Mouse (Mus musculus): Measurements from ENCODE around the gene Defb5. TPM values are rescaled to one million over a fixed set of nuclear protein-coding genes. Genes with fewer than 3 reads are reported as not detected.
"Not testable (repeated sequence)": the region's sequence is repeated elsewhere in the genome, so short reads cannot be mapped to it uniquely, and the experiment has no call there.

Gene Defb5
- not detected for total RNA-seq (2021)
- long read RNA-seq, experiment 1, result 0 reads
- long read RNA-seq, experiment 2, result 0 reads

DNA sequence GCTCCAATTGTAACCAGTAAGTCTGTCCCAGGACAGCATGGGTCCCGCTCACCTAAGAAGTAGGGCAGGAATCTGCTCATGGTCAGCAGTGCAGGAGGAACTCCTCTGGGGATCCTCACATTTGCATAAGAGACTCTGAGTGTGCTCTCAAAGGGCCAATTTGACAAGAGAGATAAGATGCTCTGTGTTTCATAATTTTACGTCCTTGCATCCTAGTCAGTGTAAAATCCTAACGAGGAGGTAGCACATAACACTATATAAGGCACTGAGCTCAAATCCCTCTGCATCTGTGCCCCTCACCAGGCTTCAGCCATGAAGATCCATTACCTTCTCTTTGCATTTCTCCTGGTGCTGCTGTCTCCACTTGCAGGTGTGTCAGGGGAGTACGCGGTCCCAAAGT lies at the start of gene Defb5:
TSS of gene Defb5 (plus strand) at position 301 of the 400 bp plus-strand sequence.
- no peak for DNase-seq

DNA sequence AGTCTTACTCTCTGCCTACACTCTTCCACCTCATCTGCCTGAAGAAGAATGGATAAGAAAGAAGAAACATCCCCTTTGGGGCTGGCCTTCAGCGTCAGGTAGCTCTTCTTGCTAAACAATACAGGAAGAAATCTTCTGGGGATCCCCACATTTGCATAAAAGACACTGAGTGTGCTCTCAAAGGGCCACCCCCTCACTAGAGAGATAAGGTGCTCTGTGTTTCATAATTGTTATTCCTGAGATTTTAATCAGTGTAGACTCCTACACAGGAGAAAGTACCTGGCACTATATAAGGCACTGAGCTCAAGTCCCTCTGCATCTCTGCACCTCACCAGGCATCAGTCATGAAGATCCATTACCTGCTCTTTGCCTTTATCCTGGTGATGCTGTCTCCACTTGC lies 22.2 kb upstream of the Defb5 start, which contains the start of gene Defb6:
TSS of gene Defb6 (plus strand) at position 318 of the 400 bp plus-strand sequence.
- DNase-seq, result no peak

DNA sequence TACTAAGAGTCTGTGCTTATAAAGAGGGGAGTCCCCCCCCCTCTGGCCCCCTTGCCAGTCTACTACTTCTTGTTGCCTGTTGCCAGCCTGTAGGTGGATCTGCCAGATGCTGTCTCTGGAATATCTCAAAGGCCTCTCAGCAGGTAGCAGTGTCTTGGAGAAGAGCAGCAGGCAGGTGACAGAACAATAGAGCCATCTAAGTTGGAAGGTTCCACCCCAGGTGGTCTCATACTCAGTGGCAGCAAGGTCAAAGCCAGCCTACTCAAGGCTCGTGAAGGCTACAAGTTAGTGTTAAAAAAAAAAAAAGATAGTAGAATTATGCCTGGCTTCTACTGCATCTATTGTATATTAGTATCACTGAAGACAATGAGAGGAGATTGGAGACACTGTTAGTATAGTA lies 9.3 kb upstream of the Defb5 start:
- no peak for DNase-seq

DNA sequence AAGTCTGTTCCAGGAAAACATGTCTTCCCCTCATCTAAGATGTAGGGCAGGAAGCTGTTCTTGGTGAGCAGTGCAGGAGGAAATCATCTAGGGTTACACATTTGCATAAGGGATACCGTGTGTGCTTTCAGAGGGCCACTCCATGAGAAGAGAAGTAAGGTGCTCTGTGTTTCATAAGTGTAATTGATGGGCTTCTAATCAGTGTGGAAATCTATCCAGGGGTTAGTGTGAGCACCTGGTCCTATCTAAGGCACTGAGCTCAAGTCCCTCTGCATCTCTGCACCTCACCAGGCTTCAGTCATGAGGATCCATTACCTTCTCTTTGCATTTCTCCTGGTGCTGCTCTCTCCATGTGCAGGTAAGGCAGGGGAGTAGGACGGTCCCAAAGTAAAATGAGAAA lies 7.8 kb upstream of the Defb5 start, which contains the start of gene Defb46:
TSS of gene Defb46 (plus strand) at position 301 of the 400 bp plus-strand sequence.
- DNase-seq, result no peak

DNA sequence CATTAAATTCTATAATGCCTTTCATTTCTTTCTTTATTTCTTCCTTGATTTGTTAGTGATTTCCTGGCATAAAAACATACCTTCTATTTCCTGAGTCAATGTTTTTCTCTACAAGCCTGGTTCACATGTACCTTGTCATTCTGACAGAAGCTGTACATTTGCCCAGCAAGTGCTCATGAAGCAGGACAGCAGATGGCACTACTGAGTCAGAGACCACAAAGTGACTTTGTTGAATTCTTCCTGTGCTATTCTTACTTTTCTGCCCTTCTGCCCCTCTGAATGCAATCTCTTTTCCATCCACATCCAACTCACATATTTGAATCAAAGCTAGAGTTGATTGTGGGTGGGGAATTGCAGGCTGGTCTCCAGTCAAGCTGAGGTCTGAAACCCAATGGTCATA lies 10.8 kb downstream of the Defb5 start:
- no peak for DNase-seq

DNA sequence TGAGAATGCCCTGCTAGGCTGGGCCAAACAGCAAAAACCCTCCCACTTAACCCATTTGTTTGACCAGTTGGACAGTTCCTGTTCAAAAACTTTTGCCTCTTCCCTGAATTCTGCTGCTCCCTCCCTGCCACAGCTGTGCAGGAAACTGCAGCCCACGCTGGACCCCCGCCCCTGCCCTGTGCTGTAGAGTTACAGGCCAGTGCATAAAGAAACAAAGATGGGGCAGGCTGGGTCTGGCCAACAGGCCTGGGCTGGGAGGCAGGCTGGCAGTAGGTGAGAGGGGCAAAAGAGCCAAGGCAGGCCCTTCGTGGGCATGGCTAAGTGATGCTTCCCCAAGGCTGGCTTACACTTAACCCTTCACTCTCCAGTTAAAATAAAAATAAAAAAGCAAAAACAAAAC lies 12.3 kb downstream of the Defb5 start:
- no peak for DNase-seq

DNA sequence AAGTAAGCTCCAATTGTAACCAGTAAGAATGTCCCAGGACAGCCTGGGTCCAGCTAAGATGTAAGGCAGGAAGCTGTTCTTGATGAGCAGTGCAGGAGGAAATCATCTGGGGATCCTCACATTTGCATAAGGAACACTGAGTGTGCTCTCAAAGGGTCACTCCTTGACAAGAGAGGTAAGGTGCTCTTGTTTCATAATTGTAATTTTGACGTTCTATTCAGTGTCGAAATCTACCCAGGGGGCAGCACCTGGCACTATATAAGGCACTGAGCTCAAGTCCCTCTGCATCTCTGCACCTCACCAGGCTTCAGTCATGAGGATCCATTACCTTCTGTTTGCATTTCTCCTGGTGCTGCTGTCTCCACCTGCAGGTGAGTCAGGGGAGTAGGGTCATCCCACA lies 45.7 kb downstream of the Defb5 start, which contains the start of gene Defb3:
TSS of gene Defb3 (plus strand) at position 301 of the 400 bp plus-strand sequence.
- not testable (repeated sequence) for DNase-seq

DNA sequence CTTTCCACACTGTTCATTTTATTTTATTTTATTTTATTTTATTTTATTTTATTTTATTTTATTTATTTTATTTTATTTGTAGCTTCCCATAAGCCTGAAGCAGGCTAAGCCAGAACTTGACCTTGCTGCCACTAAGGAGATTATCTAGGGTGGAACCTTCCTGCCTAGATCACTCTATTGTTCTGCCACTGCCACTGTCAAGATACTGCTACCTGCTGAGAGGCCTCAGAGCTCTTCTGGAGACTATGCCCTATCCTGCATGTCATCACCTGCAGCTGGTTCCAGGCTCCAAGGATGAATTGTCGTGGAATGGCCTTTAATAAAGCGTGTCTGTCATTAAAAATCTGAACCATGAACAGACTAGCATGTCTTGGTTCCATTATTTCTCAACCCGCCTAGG lies 51.0 kb downstream of the Defb5 start:
- DNase-seq, result not testable (repeated sequence)

Other genes starting within 250 kb of the Defb5 start
- gene Defb38, start 221.0 kb upstream of the Defb5 start, total RNA-seq (2021), result not detected
- gene Defb39, start 182.8 kb upstream of the Defb5 start, total RNA-seq (2021), result not detected
- gene Defb12, start 132.7 kb upstream of the Defb5 start, total RNA-seq (2021), result not detected
- gene Defb34, start 123.8 kb upstream of the Defb5 start, total RNA-seq (2021), result not detected
- not detected for gene Gm45826, start 106.8 kb upstream of the Defb5 start, total RNA-seq (2021)
- gene Defb14, start 53.2 kb upstream of the Defb5 start, total RNA-seq (2021), result not detected
- gene Defb4, start 48.9 kb upstream of the Defb5 start, total RNA-seq (2021), result not detected
- not detected for gene Defb6, start 22.1 kb upstream of the Defb5 start, total RNA-seq (2021)
- not detected for gene Defb46, start 7.7 kb upstream of the Defb5 start, total RNA-seq (2021)
- not detected for gene Defb3, start 45.8 kb downstream of the Defb5 start, total RNA-seq (2021)
- gene Defb8, start 200.0 kb downstream of the Defb5 start, total RNA-seq (2021), result not detected
- not detected for gene Defb7, start 247.5 kb downstream of the Defb5 start, total RNA-seq (2021)

Data from adrenal gland, postnatal 10 days (tissue).